Mouse (Mus musculus): ENCODE results near the gene Lamc1. TPM values are rescaled to one million over a fixed set of nuclear protein-coding genes. Genes with fewer than 3 reads are reported as not detected.

The Lamc1 gene
- total and polyA plus RNA-seq, 2 experiments from 2014 or later, result 62.8 to 186 TPM

- Histone ChIP-seq H3K27ac (ENCODE audit: low read depth) (peak overlapping the region; percentile 66), H3K4me2 (ENCODE audit: low read depth, low read length) (peak overlapping the region; percentile 2; the same call in 1 of the 2 replicates), H3K4me1 (ENCODE audit: control insufficient read depth, insufficient read depth) (peaks cover 20% of the 10 kb centered on the region), H3K27me3 (ENCODE audit: control insufficient read depth, insufficient read depth, low read length) (no peaks in the 10 kb centered on the region), H3K9ac (replicated peaks; ENCODE audit: low read depth, low read length) (no peak overlapping the region), H3K9me3 (replicated peaks; ENCODE audit: control insufficient read depth, low read length) (no peaks in the 10 kb centered on the region), H3K36me3 (replicated peaks; ENCODE audit: control insufficient read depth, insufficient read depth, low read length) (no peaks in the 10 kb centered on the region), H3K4me3 (ENCODE audit: low read depth, low read length) (no peak overlapping the region)
- no peak for TF ChIP-seq EP300 (IDR thresholded peaks at IDR 0.05; ENCODE audit: low read depth)
- no peak for TF ChIP-seq CTCF (IDR thresholded peaks at IDR 0.05; ENCODE audit: low read depth)
- DNase-seq (ENCODE audit: low spot score) (peak; percentile 86), ATAC-seq (ENCODE audit: insufficient read depth, low read depth) (peak; percentile 86)
- 34% methylated on average over 12 of the region's 12 CpGs for WGBS
Measured at GRCm38 (mm10) chr1:153174801-153175200, 157.8 kb downstream of the Lamc1 start.

DNA sequence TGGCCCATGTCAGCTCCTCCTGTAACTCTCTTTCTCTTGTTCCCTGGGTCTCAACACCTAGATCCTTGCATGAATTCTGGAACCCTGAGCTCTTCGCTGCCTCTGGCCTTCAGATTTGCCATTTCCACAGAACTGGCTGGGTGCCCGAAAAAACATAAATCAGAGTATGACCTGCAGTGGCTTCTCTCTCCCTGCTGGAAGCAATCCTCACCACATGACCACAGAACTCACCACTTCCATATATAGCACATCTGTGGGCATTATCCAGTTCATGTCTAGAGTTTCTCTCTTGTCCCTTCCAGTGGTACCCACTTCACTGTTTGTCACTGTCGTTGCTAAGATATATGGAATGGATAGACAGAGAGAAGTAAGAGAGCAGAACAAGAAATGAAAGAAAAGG, 159.3 kb downstream of the Lamc1 start:
- H3K4me3 ChIP-seq (ENCODE audit: low read depth, low read length), result no peak overlapping the region
- DNase-seq (ENCODE audit: low spot score) (peak; percentile 87), ATAC-seq (ENCODE audit: insufficient read depth, low read depth) (peak; percentile 78)
- peak overlapping the region; percentile 68 for H3K27ac ChIP-seq (ENCODE audit: low read depth)
- H3K27me3 ChIP-seq (ENCODE audit: control insufficient read depth, insufficient read depth, low read length), result no peaks in the 10 kb centered on the region
- H3K9ac ChIP-seq (replicated peaks; ENCODE audit: low read depth, low read length), result no peak overlapping the region
- no peaks in the 10 kb centered on the region for H3K36me3 ChIP-seq (replicated peaks; ENCODE audit: control insufficient read depth, insufficient read depth, low read length)
- no peaks in the 10 kb centered on the region for H3K9me3 ChIP-seq (replicated peaks; ENCODE audit: control insufficient read depth, low read length)
- TF ChIP-seq CTCF (IDR thresholded peaks at IDR 0.05; ENCODE audit: low read depth) (no peak), EP300 (IDR thresholded peaks at IDR 0.05; ENCODE audit: low read depth) (no peak)
- H3K4me2 ChIP-seq (ENCODE audit: low read depth, low read length), result no peak overlapping the region
- 14% methylated on average over 3 of the region's 3 CpGs for WGBS
- H3K4me1 ChIP-seq (ENCODE audit: control insufficient read depth, insufficient read depth), result peaks cover 20% of the 10 kb centered on the region

GRCm38 (mm10) chr1:153172291-153172731, 160.3 kb downstream of the Lamc1 start:
- Histone ChIP-seq H3K4me3 (ENCODE audit: low read depth, low read length) (no peak overlapping the region), H3K27ac (ENCODE audit: low read depth) (peak overlapping the region; percentile 68), H3K4me2 (ENCODE audit: low read depth, low read length) (peak overlapping the region; percentile 21; the same call in 1 of the 2 replicates), H3K27me3 (ENCODE audit: control insufficient read depth, insufficient read depth, low read length) (no peaks in the 10 kb centered on the region), H3K9me3 (replicated peaks; ENCODE audit: control insufficient read depth, low read length) (no peaks in the 10 kb centered on the region), H3K4me1 (ENCODE audit: control insufficient read depth, insufficient read depth) (peaks cover 20% of the 10 kb centered on the region), H3K9ac (replicated peaks; ENCODE audit: low read depth, low read length) (no peak overlapping the region), H3K36me3 (replicated peaks; ENCODE audit: control insufficient read depth, insufficient read depth, low read length) (no peaks in the 10 kb centered on the region)
- no peak for ATAC-seq (ENCODE audit: insufficient read depth, low read depth)
- DNase-seq (ENCODE audit: low spot score), result no peak
- 8% methylated on average over 9 of the region's 9 CpGs for WGBS
- TF ChIP-seq CTCF (IDR thresholded peaks at IDR 0.05; ENCODE audit: low read depth) (no peak), EP300 (IDR thresholded peaks at IDR 0.05; ENCODE audit: low read depth) (no peak)

GRCm38 (mm10) chr1:153171011-153171410, 161.6 kb downstream of the Lamc1 start:
- Histone ChIP-seq H3K9me3 (replicated peaks; ENCODE audit: control insufficient read depth, low read length) (no peaks in the 10 kb centered on the region), H3K4me2 (ENCODE audit: low read depth, low read length) (no peak overlapping the region), H3K27ac (ENCODE audit: low read depth) (no peak overlapping the region), H3K27me3 (ENCODE audit: control insufficient read depth, insufficient read depth, low read length) (no peaks in the 10 kb centered on the region), H3K9ac (replicated peaks; ENCODE audit: low read depth, low read length) (no peak overlapping the region), H3K36me3 (replicated peaks; ENCODE audit: control insufficient read depth, insufficient read depth, low read length) (no peaks in the 10 kb centered on the region), H3K4me1 (ENCODE audit: control insufficient read depth, insufficient read depth) (peaks cover 20% of the 10 kb centered on the region), H3K4me3 (ENCODE audit: low read depth, low read length) (no peak overlapping the region)
- TF ChIP-seq CTCF (IDR thresholded peaks at IDR 0.05; ENCODE audit: low read depth), result no peak
- TF ChIP-seq EP300 (IDR thresholded peaks at IDR 0.05; ENCODE audit: low read depth), result no peak
- no peak for DNase-seq (ENCODE audit: low spot score)
- 75% methylated on average over 10 of the region's 10 CpGs for WGBS
- no peak for ATAC-seq (ENCODE audit: insufficient read depth, low read depth)

Other genes with a start within 250 kb of the Lamc1 start
- gene Lamc2, start 146.3 kb downstream of the Lamc1 start, total RNA-seq (2014; rRNA removed; ENCODE audit: low replicate concordance), result 10.2 and 13.2 TPM in 2 replicates
- gene Lamc2, start 146.3 kb downstream of the Lamc1 start, polyA plus RNA-seq (2015; fragmentation: Nextera tagmentation; extraction: Ambion mirVana), result 4.1 and 6.0 TPM in 2 replicates
- not detected in 2 replicates for gene Shcbp1l, start 92.4 kb upstream of the Lamc1 start, total RNA-seq (2014; rRNA removed; ENCODE audit: low replicate concordance)
- gene Shcbp1l, start 92.4 kb upstream of the Lamc1 start, polyA plus RNA-seq (2015; fragmentation: Nextera tagmentation; extraction: Ambion mirVana), result 0.07 TPM in 1 of 2 replicates, not detected in the other
- 28.3 and 45.8 TPM in 2 replicates for gene Dhx9, start 154.9 kb upstream of the Lamc1 start, total RNA-seq (2014; rRNA removed; ENCODE audit: low replicate concordance)
- 11.9 and 12.7 TPM in 2 replicates for gene Dhx9, start 154.9 kb upstream of the Lamc1 start, polyA plus RNA-seq (2015; fragmentation: Nextera tagmentation; extraction: Ambion mirVana)
- gene Npl, start 217.3 kb upstream of the Lamc1 start, total RNA-seq (2014; rRNA removed; ENCODE audit: low replicate concordance), result 0.57 and 2.9 TPM in 2 replicates
- 3.1 and 3.2 TPM in 2 replicates for gene Npl, start 217.3 kb upstream of the Lamc1 start, polyA plus RNA-seq (2015; fragmentation: Nextera tagmentation; extraction: Ambion mirVana)